Comparison of ENCODE assay signal across 11 mouse cellular contexts in genomic region chr10:45229954-45230353, GRCm38 (mm10). TPM values are rescaled to one million over a fixed set of nuclear protein-coding genes. Genes with fewer than 3 reads are reported as not detected.
A peak's percentile ranks its signal among the peaks of the same experiment; 100 is the strongest.
DNase-seq lines count a peak whose midpoint lies in the region; ATAC-seq and TF ChIP-seq lines count a peak whose summit lies in the region.
"Had no signal": no experiment of that assay in that cellular context is flagged by ENCODE, and none has a peak within 500 bp of the region (broad histone marks: within the 10 kb centered on the region; RNA-seq: fewer than 3 reads in every experiment).

No protein-coding gene starts in this region.

- H3K36me3 ChIP-seq in kidney, postnatal 0 days (ENCODE audit: insufficient read depth, low read length): no peaks in the 10 kb centered on the region
- H3K36me3 ChIP-seq in limb, embryonic 14.5 days (ENCODE audit: control insufficient read depth, insufficient read depth, low read length): no peaks in the 10 kb centered on the region
- no peaks in the 10 kb centered on the region for H3K36me3 ChIP-seq in intestine, postnatal 0 days (ENCODE audit: control insufficient read depth, insufficient read depth)
- H3K36me3 ChIP-seq: forebrain, embryonic 10.5 days had no signal

- no peak overlapping the region for H3K4me3 ChIP-seq in kidney, postnatal 0 days (replicated peaks; ENCODE audit: low read depth, low read length)
- H3K4me3 ChIP-seq in limb, embryonic 14.5 days (replicated peaks; ENCODE audit: low read length): no peak overlapping the region
- no peak overlapping the region for H3K4me3 ChIP-seq in intestine, postnatal 0 days (ENCODE audit: low read depth, low read length)
- H3K4me3 ChIP-seq: forebrain, embryonic 10.5 days had no signal

- no peaks in the 10 kb centered on the region for H3K27me3 ChIP-seq in kidney, postnatal 0 days (ENCODE audit: insufficient read depth, low read length)
- no peaks in the 10 kb centered on the region for H3K27me3 ChIP-seq in limb, embryonic 14.5 days (ENCODE audit: control insufficient read depth, insufficient read depth, low read length)
- H3K27me3 ChIP-seq in intestine, postnatal 0 days (replicated peaks; ENCODE audit: control insufficient read depth, insufficient read depth, low read length): no peaks in the 10 kb centered on the region

- peak; percentile 69; the same call in 1 of the 2 replicates for ATAC-seq in kidney, postnatal 0 days (replicated peaks; ENCODE audit: low FRiP score, low read depth)
- ATAC-seq in limb, embryonic 14.5 days (ENCODE audit: low FRiP score, low read depth): peak; percentile 53
- no peak for ATAC-seq in intestine, postnatal 0 days
- ATAC-seq in frontal cortex, adult (ENCODE audit: low TSS enrichment): no peak
- ATAC-seq: activated CD4-positive, CD25-positive, alpha-beta regulatory T cell, adult 4 months had no signal

- H3K4me1 ChIP-seq in kidney, postnatal 0 days (replicated peaks; ENCODE audit: insufficient read depth, low read length): no peaks in the 10 kb centered on the region
- 0 out of 2 replicates have a peak, but pooled peaks cover 7% of the 10 kb centered on the region for H3K4me1 ChIP-seq in limb, embryonic 14.5 days (ENCODE audit: control insufficient read depth, insufficient read depth, low read length)
- no peaks in the 10 kb centered on the region for H3K4me1 ChIP-seq in intestine, postnatal 0 days (replicated peaks; ENCODE audit: control insufficient read depth, insufficient read depth, low read length)

- H3K4me2 ChIP-seq in kidney, postnatal 0 days (ENCODE audit: low read length): 0 out of 2 replicates have a peak overlapping the region, but pooled peaks have one; percentile 18
- no peak overlapping the region for H3K4me2 ChIP-seq in limb, embryonic 14.5 days (replicated peaks; ENCODE audit: low read depth, low read length, severe bottlenecking)
- H3K4me2 ChIP-seq in intestine, postnatal 0 days (replicated peaks; ENCODE audit: low read depth): no peak overlapping the region

- no peak overlapping the region for H3K9ac ChIP-seq in kidney, postnatal 0 days (ENCODE audit: low read depth, low read length)
- no peak overlapping the region for H3K9ac ChIP-seq in limb, embryonic 14.5 days (ENCODE audit: low read depth, low read length, severe bottlenecking)
- H3K9ac ChIP-seq in intestine, postnatal 0 days (ENCODE audit: low read depth, low read length): no peak overlapping the region

- DNase-seq in kidney, postnatal 0 days (ENCODE audit: low spot score): peak; percentile 82
- DNase-seq in kidney, postnatal 36 days: no peak
- peak; percentile 13 for DNase-seq in heart, adult 8-10 months (ENCODE audit: low spot score)
- DNase-seq in limb, embryonic 14.5 days (ENCODE audit: low spot score): peak; percentile 50
- peak; percentile 41 for DNase-seq in retina, embryonic 14.5 days (ENCODE audit: low spot score)
- DNase-seq in spleen, postnatal 14 days (ENCODE audit: low spot score in 2 of 2): no peak

- 6% methylated on average over 4 of the region's 4 CpGs for WGBS in kidney, postnatal 0 days
- 1% methylated on average over 4 of the region's 4 CpGs for WGBS in limb, embryonic 14.5 days
- WGBS in intestine, postnatal 0 days: 29% methylated on average over 4 of the region's 4 CpGs

- H3K27ac ChIP-seq in kidney, postnatal 0 days: no peak overlapping the region
- no peak overlapping the region for H3K27ac ChIP-seq in limb, embryonic 14.5 days (replicated peaks; ENCODE audit: low read depth, low read length)
- no peak overlapping the region for H3K27ac ChIP-seq in intestine, postnatal 0 days (ENCODE audit: low read depth, low read length)
- H3K27ac ChIP-seq: forebrain, embryonic 10.5 days had no signal

- TF ChIP-seq POLR2A in limb, embryonic 14.5 days (IDR thresholded peaks at IDR 0.05; ENCODE audit: borderline replicate concordance, extremely low read depth, insufficient read depth, insufficient read length): no peak

- no peaks in the 10 kb centered on the region for H3K9me3 ChIP-seq in kidney, postnatal 0 days (replicated peaks; ENCODE audit: low read length)
- H3K9me3 ChIP-seq in limb, embryonic 14.5 days (ENCODE audit: control insufficient read depth, low read length): no peaks in the 10 kb centered on the region
- no peaks in the 10 kb centered on the region for H3K9me3 ChIP-seq in intestine, postnatal 0 days (ENCODE audit: control insufficient read depth)
- H3K9me3 ChIP-seq: forebrain, embryonic 10.5 days had no signal

- TF ChIP-seq CTCF in kidney, postnatal 0 days (IDR thresholded peaks at IDR 0.05; ENCODE audit: low read depth): no peak
- TF ChIP-seq CTCF in intestine, postnatal 0 days (IDR thresholded peaks at IDR 0.05; ENCODE audit: low read depth): no peak

RNA-seq across cellular contexts. Expression of gene Popdc3, which starts 52.1 kb away (rescaled TPM):
- 0.32 and 0.50 TPM in 2 replicates for polyA plus RNA-seq in kidney, postnatal 0 days (2015; fragmentation: Nextera tagmentation; extraction: Ambion mirVana)
- 10 to 100 TPM; 25.5 to 40.5 (median 31.9) TPM for total RNA-seq in heart, adult 8-10 months (2022)
- 1.6 and 1.9 TPM in 2 replicates for polyA plus RNA-seq in limb, embryonic 14.5 days (2012; rRNA removed)
- 2.0 and 2.5 TPM in 2 replicates for polyA plus RNA-seq in limb, embryonic 14.5 days (2014; fragmentation: Nextera tagmentation; extraction: Ambion mirVana)
- 0.55 and 0.57 TPM in 2 replicates for polyA plus RNA-seq in intestine, postnatal 0 days (2015; fragmentation: Nextera tagmentation; extraction: Ambion mirVana)
- total RNA-seq: megakaryocyte-erythroid progenitor cell, adult 5-6 weeks had no signal
- polyA plus RNA-seq: activated CD4-positive, CD25-positive, alpha-beta regulatory T cell, adult 4 months had no signal

Comparison
In these comparisons a context has a peak if more than half of its experiments do, and no peak if none do; other contexts are left out.
1. DNase-seq: peak in kidney, postnatal 0 days (single experiment), heart, adult 8-10 months (single experiment), limb, embryonic 14.5 days (single experiment) and retina, embryonic 14.5 days (single experiment); none in kidney, postnatal 36 days (0 of 2) and spleen, postnatal 14 days (0 of 2).
2. ATAC-seq: peak in kidney, postnatal 0 days (single experiment) and limb, embryonic 14.5 days (single experiment); none in intestine, postnatal 0 days (single experiment) and frontal cortex, adult (single experiment).